Mouse (Mus musculus) hindbrain, postnatal 0 days (tissue): Measurements from ENCODE around the gene Terf2. TPM values are rescaled to one million over a fixed set of nuclear protein-coding genes. Genes with fewer than 3 reads are reported as not detected.
"Not testable (repeated sequence)": the region's sequence is repeated elsewhere in the genome, so short reads cannot be mapped to it uniquely, and the experiment has no call there.

ENCODE experiments used
- ATAC-seq: fragments of 200-750 bp; cut with Nextera tagmentation; 2 replicates; pipeline ENCODE4 v1.8.0; 2017; ENCODE audit warnings: mild to moderate bottlenecking, moderate TSS enrichment, moderate library complexity
- DNase-seq: peaks from one replicate; pipeline ENCODE4 v3.0.0-alpha.2; 2015; ENCODE audit warnings: low spot score
- H3K27ac ChIP-seq: fragments of 300-500 bp; sonication (generic); 2 replicates; pipeline ENCODE4 v1.5.1; 2014; ENCODE audit warnings: mild to moderate bottlenecking
- H3K27me3 ChIP-seq: fragments of 300-500 bp; sonication (generic); 2 replicates; pipeline ENCODE4 v1.6.1; 2014; ENCODE audit warnings: low read length, mixed read lengths; ENCODE audit not compliant: insufficient read depth
- H3K36me3 ChIP-seq: fragments of 300-500 bp; sonication (generic); 2 replicates; pipeline ENCODE4 v1.6.1; 2014; ENCODE audit warnings: low read length, mixed read lengths; ENCODE audit not compliant: insufficient read depth
- H3K4me1 ChIP-seq: fragments of 300-500 bp; sonication (generic); 2 replicates; pipeline ENCODE4 v1.6.1; 2014; ENCODE audit warnings: antibody characterized with exemption, low read length, mixed read lengths; ENCODE audit not compliant: insufficient read depth
- H3K4me2 ChIP-seq: fragments of 300-500 bp; sonication (generic); 2 replicates; pipeline ENCODE4 v1.6.1; 2014; ENCODE audit warnings: low read depth, mild to moderate bottlenecking, low read length, moderate library complexity, mixed read lengths
- H3K4me3 ChIP-seq: fragments of 300-500 bp; sonication (generic); 2 replicates; pipeline ENCODE4 v1.5.1; 2014; ENCODE audit warnings: low read length
- H3K9ac ChIP-seq: fragments of 300-500 bp; sonication (generic); replicated peaks from 2 replicates; pipeline ENCODE4 v1.6.1; 2014; ENCODE audit warnings: mild to moderate bottlenecking, low read length, moderate library complexity, mixed read lengths
- H3K9me3 ChIP-seq: fragments of 300-500 bp; sonication (generic); 2 replicates; pipeline ENCODE4 v1.6.1; 2016; ENCODE audit warnings: low read length, mixed read lengths
- CTCF ChIP-seq: IDR thresholded peaks from 2 replicates; pipeline ENCODE4 v1.5.1; 2016; ENCODE audit warnings: antibody characterized with exemption, control low read depth, low read depth
- WGBS: fragments of 180-500 bp; shearing (Covaris S2); extraction: QIAGEN DNeasy Blood & Tissue Kit; methylation state at CpG from one replicate; pipeline ENCODE4 v1.1.7; 2014; 5-methylcytosine and 5-hydroxymethylcytosine counted together
- polyA plus RNA-seq: library from polyadenylated mRNA; unstranded; fragments of >200 nt; fragmentation: Nextera tagmentation; extraction: Ambion mirVana; gene quantifications from 2 replicates; pipeline ENCODE4 v1.2.1, GENCODE M21; 2015
- total RNA-seq: library from RNA; depleted of rRNA; stranded (reverse); fragments of >200 nt; gene quantifications from 2 replicates; pipeline ENCODE4 v1.2.3, GENCODE M21; 2014

Terf2 gene
- total and polyA plus RNA-seq, 2 experiments from 2014 or later, result 15.5 to 23.2 TPM

GRCm38 (mm10) chr8:107048061-107048941, 48.0 kb downstream of the Terf2 start, which contains the start of gene Pdf:
Gene Pdf, minus strand, starts transcription at chr8:107048614.
- H3K4me2 ChIP-seq, result peak within 1 kb of the TSS; percentile 96
- H3K9ac ChIP-seq, result peak within 1 kb of the TSS; percentile 84
- peak; percentile 91 for ATAC-seq
- no peaks in the 10 kb centered on the region; the same call in 1 of the 2 replicates for H3K4me1 ChIP-seq
- 1% methylated on average over 84 of the region's 87 CpGs for WGBS
- peaks cover 52% of the 10 kb centered on the region for H3K36me3 ChIP-seq
- H3K9me3 ChIP-seq, result no peaks in the 10 kb centered on the region
- no peaks in the 10 kb centered on the region for H3K27me3 ChIP-seq
- no peak for TF ChIP-seq CTCF
- H3K27ac ChIP-seq, result peak within 1 kb of the TSS; percentile 92
- DNase-seq, result peak; percentile 90
- H3K4me3 ChIP-seq, result peak within 1 kb of the TSS; percentile 76

DNA sequence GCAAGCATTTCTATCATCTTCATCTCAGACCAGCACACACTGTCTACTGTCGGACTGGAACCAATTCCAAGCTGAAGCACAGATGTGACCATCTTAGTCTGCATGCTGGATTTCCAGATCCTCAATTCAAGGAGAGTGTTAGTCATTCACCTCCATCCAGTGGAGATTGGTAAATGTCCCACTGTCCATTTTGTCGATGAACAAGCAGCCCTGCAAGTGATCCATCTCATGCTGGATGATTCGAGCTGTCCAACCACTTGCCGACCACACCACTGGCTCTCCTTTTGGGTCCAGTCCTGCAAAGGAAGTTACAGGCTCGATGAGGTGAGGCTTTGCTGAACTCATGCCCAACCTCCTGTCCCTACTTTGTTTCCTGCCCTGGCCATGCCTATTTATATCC, 49.4 kb downstream of the Terf2 start:
- Histone ChIP-seq H3K4me2 (peak overlapping the region; percentile 96; the same call in 1 of the 2 replicates), H3K9me3 (no peaks in the 10 kb centered on the region), H3K27me3 (no peaks in the 10 kb centered on the region), H3K4me3 (no peak overlapping the region), H3K27ac (no peak overlapping the region), H3K9ac (no peak overlapping the region), H3K4me1 (no peaks in the 10 kb centered on the region; the same call in 1 of the 2 replicates), H3K36me3 (peaks cover 53% of the 10 kb centered on the region)
- TF ChIP-seq CTCF, result no peak
- ATAC-seq (no peak), DNase-seq (no peak)
- WGBS, result 85% methylated on average over 5 of the region's 5 CpGs

DNA sequence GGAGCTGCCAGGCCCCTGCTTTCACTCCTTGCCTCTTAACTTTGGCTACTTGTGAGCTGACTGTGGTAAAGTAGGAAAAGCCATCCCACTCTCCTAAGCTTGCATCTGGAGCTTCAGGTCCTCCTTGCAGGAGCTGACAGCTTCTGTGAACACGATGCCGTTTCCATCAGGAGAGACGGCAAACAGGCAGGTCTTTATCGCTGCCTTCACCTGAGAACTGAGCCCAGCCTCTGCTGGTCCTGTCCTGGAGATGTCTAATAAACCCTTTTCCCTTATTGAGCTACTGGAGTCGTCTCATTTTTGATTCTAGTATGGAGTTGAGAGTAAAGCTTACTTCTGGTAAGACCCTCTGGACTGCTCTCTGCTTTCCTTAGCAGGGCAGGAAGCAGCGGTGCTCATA, 50.9 kb downstream of the Terf2 start:
- ATAC-seq (no peak), DNase-seq (no peak)
- H3K9me3 ChIP-seq, result no peaks in the 10 kb centered on the region
- no peak for TF ChIP-seq CTCF
- H3K9ac ChIP-seq, result no peak overlapping the region
- H3K4me2 ChIP-seq, result no peak overlapping the region
- 95% methylated on average over 6 of the region's 6 CpGs for WGBS
- no peaks in the 10 kb centered on the region for H3K27me3 ChIP-seq
- H3K4me1 ChIP-seq, result no peaks in the 10 kb centered on the region; the same call in 1 of the 2 replicates
- no peak overlapping the region for H3K4me3 ChIP-seq
- peaks cover 64% of the 10 kb centered on the region for H3K36me3 ChIP-seq
- H3K27ac ChIP-seq, result no peak overlapping the region

DNA sequence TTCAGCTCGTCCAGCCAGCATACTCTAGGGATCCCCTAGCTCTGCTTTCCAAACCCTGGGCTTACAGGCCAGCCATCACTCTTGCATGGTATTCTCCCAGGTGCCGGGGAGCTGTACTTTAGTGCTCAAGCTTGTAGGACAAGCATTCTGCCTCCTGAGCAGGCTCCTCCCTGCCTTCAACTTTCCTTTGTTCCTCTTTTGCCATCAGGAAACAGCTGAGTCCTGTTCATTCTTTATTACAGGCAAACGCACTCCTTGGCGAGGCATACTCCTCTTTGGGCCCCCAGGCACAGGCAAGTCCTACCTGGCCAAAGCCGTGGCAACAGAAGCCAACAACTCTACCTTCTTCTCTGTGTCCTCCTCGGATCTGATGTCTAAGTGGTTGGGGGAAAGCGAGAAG, 55.7 kb downstream of the Terf2 start:
- H3K9me3 ChIP-seq, result no peaks in the 10 kb centered on the region
- ATAC-seq, result no peak
- peaks cover 73% of the 10 kb centered on the region for H3K36me3 ChIP-seq
- no peak overlapping the region for H3K4me3 ChIP-seq
- DNase-seq, result no peak
- no peaks in the 10 kb centered on the region for H3K27me3 ChIP-seq
- H3K9ac ChIP-seq, result no peak overlapping the region
- no peak for TF ChIP-seq CTCF
- H3K27ac ChIP-seq, result no peak overlapping the region
- 83% methylated on average over 7 of the region's 7 CpGs for WGBS
- H3K4me1 ChIP-seq, result no peaks in the 10 kb centered on the region
- H3K4me2 ChIP-seq, result no peak overlapping the region

DNA sequence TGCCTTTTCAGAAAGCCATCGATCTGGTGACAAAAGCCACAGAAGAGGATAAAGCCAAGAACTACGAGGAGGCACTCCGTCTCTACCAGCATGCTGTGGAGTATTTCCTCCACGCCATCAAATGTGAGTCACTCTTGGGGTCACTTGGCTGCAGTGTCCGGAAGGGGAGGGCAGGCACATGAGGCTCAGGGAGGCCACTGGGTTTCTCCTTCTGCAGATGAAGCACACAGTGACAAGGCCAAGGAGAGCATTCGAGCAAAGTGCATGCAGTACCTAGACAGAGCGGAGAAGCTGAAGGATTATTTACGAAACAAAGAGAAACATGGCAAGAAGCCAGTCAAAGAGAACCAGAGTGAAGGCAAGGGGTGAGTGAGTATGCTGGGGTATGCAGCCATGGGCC, 59.7 kb downstream of the Terf2 start:
- H3K27me3 ChIP-seq, result no peaks in the 10 kb centered on the region
- no peak overlapping the region for H3K27ac ChIP-seq
- no peak overlapping the region for H3K4me2 ChIP-seq
- no peak for DNase-seq
- H3K9ac ChIP-seq, result no peak overlapping the region
- WGBS, result 84% methylated on average over 8 of the region's 8 CpGs
- H3K4me3 ChIP-seq, result no peak overlapping the region
- ATAC-seq, result no peak
- H3K36me3 ChIP-seq, result peaks cover 33% of the 10 kb centered on the region
- no peak for TF ChIP-seq CTCF
- no peaks in the 10 kb centered on the region for H3K9me3 ChIP-seq
- peaks cover 11% of the 10 kb centered on the region; the same call in 1 of the 2 replicates for H3K4me1 ChIP-seq

GRCm38 (mm10) chr8:107035641-107036040, 60.7 kb downstream of the Terf2 start:
- 85% methylated on average over 3 of the region's 3 CpGs for WGBS
- no peak overlapping the region for H3K4me2 ChIP-seq
- no peak overlapping the region for H3K4me3 ChIP-seq
- no peaks in the 10 kb centered on the region for H3K27me3 ChIP-seq
- no peak overlapping the region for H3K27ac ChIP-seq
- H3K4me1 ChIP-seq, result peaks cover 11% of the 10 kb centered on the region; the same call in 1 of the 2 replicates
- no peak for ATAC-seq
- no peak for DNase-seq
- TF ChIP-seq CTCF, result no peak
- H3K9me3 ChIP-seq, result no peaks in the 10 kb centered on the region
- peaks cover 23% of the 10 kb centered on the region for H3K36me3 ChIP-seq
- no peak overlapping the region for H3K9ac ChIP-seq

DNA sequence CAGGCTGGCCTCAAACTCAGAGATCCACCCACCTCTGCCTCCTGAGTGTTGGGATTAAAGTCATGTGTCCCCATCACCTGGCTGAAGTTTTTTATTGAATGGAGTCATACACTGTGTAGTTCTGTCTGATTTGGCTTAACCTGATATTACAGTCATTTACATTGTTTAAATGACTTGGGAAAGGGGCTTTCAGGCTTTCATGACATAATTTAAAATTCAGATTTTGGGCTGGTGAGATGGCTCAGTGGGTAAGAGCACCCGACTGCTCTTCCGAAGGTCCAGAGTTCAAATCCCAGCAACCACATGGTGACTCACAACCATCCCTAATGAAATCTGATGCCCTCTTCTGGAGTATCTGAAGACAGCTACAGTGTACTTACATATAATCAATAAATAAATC, 62.7 kb downstream of the Terf2 start:
- H3K9me3 ChIP-seq, H3K4me2 ChIP-seq, H3K36me3 ChIP-seq, H3K27ac ChIP-seq, DNase-seq, H3K9ac ChIP-seq, ATAC-seq, H3K4me3 ChIP-seq, H3K27me3 ChIP-seq: not testable (repeated sequence)
- 95% methylated on average over 2 of the region's 2 CpGs for WGBS
- peaks cover 11% of the 10 kb centered on the region; the same call in 1 of the 2 replicates for H3K4me1 ChIP-seq
